Mouse (Mus musculus) hindbrain, embryonic 15.5 days (tissue): ENCODE data around the gene Sept1. TPM values are rescaled to one million over a fixed set of nuclear protein-coding genes. Genes with fewer than 3 reads are reported as not detected.
"Not testable (repeated sequence)": the region's sequence is repeated elsewhere in the genome, so short reads cannot be mapped to it uniquely, and the experiment has no call there.

Source experiments
- ATAC-seq: fragments of 200-750 bp; cut with Nextera tagmentation; 2 replicates; pipeline ENCODE4 v1.8.0; 2017; ENCODE audit warnings: low read depth, moderate number of reproducible peaks, moderate TSS enrichment; ENCODE audit not compliant: low FRiP score
- H3K27ac ChIP-seq: fragments of 300-500 bp; sonication (generic); replicated peaks from 2 replicates; pipeline ENCODE4 v1.5.1; 2015; ENCODE audit warnings: mild to moderate bottlenecking, inconsistent platforms
- H3K27me3 ChIP-seq: fragments of 300-500 bp; sonication (generic); 2 replicates; pipeline ENCODE4 v1.6.1; 2015; ENCODE audit warnings: control low read depth, inconsistent platforms
- H3K36me3 ChIP-seq: fragments of 300-500 bp; sonication (generic); 2 replicates; pipeline ENCODE4 v1.6.1; 2015; ENCODE audit warnings: control low read depth, inconsistent platforms
- H3K4me1 ChIP-seq: fragments of 300-500 bp; sonication (generic); replicated peaks from 2 replicates; pipeline ENCODE4 v1.6.1; 2015; ENCODE audit warnings: control low read depth, inconsistent platforms
- H3K4me2 ChIP-seq: fragments of 300-500 bp; sonication (generic); 2 replicates; pipeline ENCODE4 v1.6.1; 2015; ENCODE audit warnings: moderate library complexity, mild to moderate bottlenecking, inconsistent platforms
- H3K4me3 ChIP-seq: fragments of 300-500 bp; sonication (generic); 2 replicates; pipeline ENCODE4 v1.5.1; 2015; ENCODE audit warnings: mild to moderate bottlenecking, inconsistent platforms
- H3K9ac ChIP-seq: fragments of 300-500 bp; sonication (generic); 2 replicates; pipeline ENCODE4 v1.6.1; 2015; ENCODE audit warnings: inconsistent platforms
- H3K9me3 ChIP-seq: fragments of 300-500 bp; sonication (generic); 2 replicates; pipeline ENCODE4 v1.6.1; 2016; ENCODE audit warnings: control low read depth, inconsistent platforms
- WGBS: fragments of 180-500 bp; shearing (Covaris S2); methylation state at CpG from one replicate; pipeline ENCODE4 v1.1.7; 2015; 5-methylcytosine and 5-hydroxymethylcytosine counted together
- polyA plus RNA-seq: library from polyadenylated mRNA; unstranded; fragments of >200 nt; fragmentation: Nextera tagmentation; extraction: Ambion mirVana; gene quantifications from 2 replicates; pipeline ENCODE4 v1.2.1, GENCODE M21; 2015

The Sept1 gene
- polyA plus RNA-seq, 1 experiment from 2014 or later = 19.3 TPM

- H3K36me3 ChIP-seq = no peaks in the 10 kb centered on the region
- WGBS = 84% methylated on average over 8 of the region's 8 CpGs
- no peaks in the 10 kb centered on the region for H3K4me1 ChIP-seq
- no peaks in the 10 kb centered on the region for H3K27me3 ChIP-seq
- H3K4me3 ChIP-seq = no peak overlapping the region
- no peaks in the 10 kb centered on the region for H3K9me3 ChIP-seq
- H3K9ac ChIP-seq = no peak overlapping the region
- H3K27ac ChIP-seq = no peak overlapping the region
- no peak overlapping the region for H3K4me2 ChIP-seq
- no peak for ATAC-seq
Measured at GRCm38 (mm10) chr7:127183345-127183744, 49.6 kb downstream of the Sept1 start.

- not testable (repeated sequence) for H3K4me1 ChIP-seq, H3K27me3 ChIP-seq, H3K27ac ChIP-seq, H3K4me3 ChIP-seq, ATAC-seq, H3K36me3 ChIP-seq, H3K9ac ChIP-seq, H3K9me3 ChIP-seq, H3K4me2 ChIP-seq
- 41% methylated on average over 3 of the region's 3 CpGs for WGBS
Measured at GRCm38 (mm10) chr7:127181724-127182123, 51.2 kb downstream of the Sept1 start.

GRCm38 (mm10) chr7:127180783-127181182, 52.1 kb downstream of the Sept1 start:
- no peak overlapping the region for H3K4me2 ChIP-seq
- no peaks in the 10 kb centered on the region for H3K4me1 ChIP-seq
- no peaks in the 10 kb centered on the region for H3K9me3 ChIP-seq
- no peaks in the 10 kb centered on the region for H3K27me3 ChIP-seq
- no peak overlapping the region for H3K4me3 ChIP-seq
- ATAC-seq = no peak
- H3K27ac ChIP-seq = no peak overlapping the region
- H3K9ac ChIP-seq = no peak overlapping the region
- H3K36me3 ChIP-seq = no peaks in the 10 kb centered on the region
- 72% methylated on average over 2 of the region's 2 CpGs for WGBS

GRCm38 (mm10) chr7:127176937-127177336, 56.0 kb downstream of the Sept1 start:
- no peak for ATAC-seq

GRCm38 (mm10) chr7:127166501-127166900, 66.4 kb downstream of the Sept1 start:
- Histone ChIP-seq H3K4me1 (no peaks in the 10 kb centered on the region), H3K9me3 (no peaks in the 10 kb centered on the region), H3K4me3 (no peak overlapping the region), H3K27me3 (no peaks in the 10 kb centered on the region), H3K36me3 (no peaks in the 10 kb centered on the region), H3K9ac (no peak overlapping the region), H3K4me2 (no peak overlapping the region), H3K27ac (no peak overlapping the region)
- WGBS = 89% methylated on average over 5 of the region's 5 CpGs
- no peak for ATAC-seq

More at GRCm38 (mm10) chr7:127176937-127177336, 56.0 kb downstream of the Sept1 start:
- H3K27me3 ChIP-seq = no peaks in the 10 kb centered on the region
- H3K27ac ChIP-seq = no peak overlapping the region
- H3K4me3 ChIP-seq = no peak overlapping the region
- H3K9me3 ChIP-seq = no peaks in the 10 kb centered on the region
- H3K4me1 ChIP-seq = no peaks in the 10 kb centered on the region
- H3K4me2 ChIP-seq = no peak overlapping the region
- 83% methylated on average over 4 of the region's 4 CpGs for WGBS
- H3K9ac ChIP-seq = no peak overlapping the region
- H3K36me3 ChIP-seq = no peaks in the 10 kb centered on the region

GRCm38 (mm10) chr7:127165607-127166493, 67.1 kb downstream of the Sept1 start:
- Histone ChIP-seq H3K4me1 (no peaks in the 10 kb centered on the region), H3K9ac (no peak overlapping the region), H3K27ac (no peak overlapping the region), H3K9me3 (no peaks in the 10 kb centered on the region), H3K27me3 (no peaks in the 10 kb centered on the region), H3K4me2 (no peak overlapping the region), H3K36me3 (no peaks in the 10 kb centered on the region), H3K4me3 (no peak overlapping the region)
- ATAC-seq = no peak
- WGBS = 91% methylated on average over 12 of the region's 12 CpGs

Other genes starting within 250 kb of the Sept1 start
- 4.8 and 5.5 TPM in 2 replicates for gene Mvp, start 218.5 kb downstream of the Sept1 start, polyA plus RNA-seq
- gene Pagr1b, start 216.6 kb downstream of the Sept1 start, polyA plus RNA-seq = 0.28 TPM in 1 of 2 replicates, not detected in the other
- gene Pagr1a, start 215.8 kb downstream of the Sept1 start, polyA plus RNA-seq = 28.1 and 46.9 TPM in 2 replicates
- gene Gm42742, start 212.0 kb downstream of the Sept1 start, polyA plus RNA-seq = 63.3 and 77.5 TPM in 2 replicates
- gene Prrt2, start 211.9 kb downstream of the Sept1 start, polyA plus RNA-seq = 54.2 and 62.4 TPM in 2 replicates
- 84.0 and 87.3 TPM in 2 replicates for gene Maz, start 206.1 kb downstream of the Sept1 start, polyA plus RNA-seq
- gene Kif22, start 190.7 kb downstream of the Sept1 start, polyA plus RNA-seq = 26.1 and 31.7 TPM in 2 replicates
- gene Zg16, start 145.8 kb downstream of the Sept1 start, polyA plus RNA-seq = not detected in 2 replicates
- 2.0 and 3.3 TPM in 2 replicates for gene AI467606, start 141.8 kb downstream of the Sept1 start, polyA plus RNA-seq
- gene Qprt, start 110.9 kb downstream of the Sept1 start, polyA plus RNA-seq = 0.70 and 1.1 TPM in 2 replicates
- gene Spn, start 95.3 kb downstream of the Sept1 start, polyA plus RNA-seq = 0.05 and 0.06 TPM in 2 replicates
- gene Cd2bp2, start 37.1 kb downstream of the Sept1 start, polyA plus RNA-seq = 72.1 and 72.3 TPM in 2 replicates
- gene Tbc1d10b, start 24.7 kb downstream of the Sept1 start, polyA plus RNA-seq = 37.2 and 38.8 TPM in 2 replicates
- gene Mylpf, start 24.2 kb downstream of the Sept1 start, polyA plus RNA-seq = 4.9 and 5.0 TPM in 2 replicates
- 51.9 and 56.2 TPM in 2 replicates for gene Zfp553, start 69 bp downstream of the Sept1 start, polyA plus RNA-seq
- 72.0 and 80.9 TPM in 2 replicates for gene Zfp771, start 11.1 kb upstream of the Sept1 start, polyA plus RNA-seq
- 122 TPM in 2 replicates for gene Dctpp1, start 27.6 kb upstream of the Sept1 start, polyA plus RNA-seq
- gene Sephs2, start 40.9 kb upstream of the Sept1 start, polyA plus RNA-seq = 61.5 and 63.7 TPM in 2 replicates
- 0.17 and 0.39 TPM in 2 replicates for gene Itgal, start 63.1 kb upstream of the Sept1 start, polyA plus RNA-seq
- gene Zfp768, start 112.5 kb upstream of the Sept1 start, polyA plus RNA-seq = 17.7 and 20.4 TPM in 2 replicates
- 8.4 and 8.8 TPM in 2 replicates for gene Zfp747, start 142.9 kb upstream of the Sept1 start, polyA plus RNA-seq
- gene 9130019O22Rik, start 154.0 kb upstream of the Sept1 start, polyA plus RNA-seq = 3.9 and 5.1 TPM in 2 replicates
- 5.6 and 6.4 TPM in 2 replicates for gene E430018J23Rik, start 160.5 kb upstream of the Sept1 start, polyA plus RNA-seq
- gene Zfp764, start 173.7 kb upstream of the Sept1 start, polyA plus RNA-seq = 4.8 and 4.9 TPM in 2 replicates
- gene Zfp688, start 188.9 kb upstream of the Sept1 start, polyA plus RNA-seq = 26.8 and 28.0 TPM in 2 replicates
- 14.7 and 15.8 TPM in 2 replicates for gene Zfp689, start 216.0 kb upstream of the Sept1 start, polyA plus RNA-seq
- 36.9 and 42.8 TPM in 2 replicates for gene Prr14, start 226.5 kb upstream of the Sept1 start, polyA plus RNA-seq
- gene Fbrs, start 246.1 kb upstream of the Sept1 start, polyA plus RNA-seq = 13.9 and 15.4 TPM in 2 replicates